In genomic region chr1:11959421-11960206, GRCm38 (mm10) we compare ENCODE assay signal across 22 mouse cellular contexts.
A peak's percentile ranks its signal among the peaks of the same experiment; 100 is the strongest.
DNase-seq lines count a peak whose midpoint lies in the region; ATAC-seq and TF ChIP-seq lines count a peak whose summit lies in the region.
"Had no signal": no experiment of that assay in that cellular context is flagged by ENCODE, and none has a peak within 500 bp of the region (broad histone marks: within the 10 kb centered on the region; RNA-seq: fewer than 3 reads in every experiment).

No protein-coding gene starts in this region.

- DNase-seq in heart, adult 18-20 months = peak; percentile 1 to 3
- no peak for DNase-seq in heart, embryonic 10.5 days (ENCODE audit: low spot score)
- no peak for DNase-seq in kidney, adult 9 months
- DNase-seq in lung, embryonic 14.5 days = peak; percentile 78
- DNase-seq in lung, postnatal 14 days = no peak
- no peak for DNase-seq in stomach, postnatal 0 days (ENCODE audit: low spot score)
- DNase-seq: adrenal gland, adult 8-10 months; cerebellum, adult 2 months; cerebellum, postnatal 14 days; gastrocnemius, postnatal 10 days; kidney, adult 8-10 months; midbrain, embryonic 14.5 days; thymus, postnatal 25 days had no signal

- no peaks in the 10 kb centered on the region for H3K9me3 ChIP-seq in heart, embryonic 10.5 days
- no peaks in the 10 kb centered on the region for H3K9me3 ChIP-seq in kidney, embryonic 15.5 days (replicated peaks)
- H3K9me3 ChIP-seq in lung, embryonic 14.5 days (ENCODE audit: low read depth, low read length) = no peaks in the 10 kb centered on the region
- H3K9me3 ChIP-seq in stomach, embryonic 14.5 days (ENCODE audit: control insufficient read depth, low read depth, low read length) = no peaks in the 10 kb centered on the region
- no peaks in the 10 kb centered on the region for H3K9me3 ChIP-seq in stomach, postnatal 0 days (ENCODE audit: control insufficient read depth, low read length)
- H3K9me3 ChIP-seq: forebrain, embryonic 13.5 days; G1E; limb, embryonic 12.5 days; liver, embryonic 15.5 days had no signal

- H3K27ac ChIP-seq in heart, embryonic 10.5 days = no peak overlapping the region
- no peak overlapping the region for H3K27ac ChIP-seq in kidney, embryonic 15.5 days
- H3K27ac ChIP-seq in lung, embryonic 14.5 days (ENCODE audit: low read depth) = peak overlapping the region; percentile 55; the same call in 1 of the 2 replicates
- peak overlapping the region; percentile 44 for H3K27ac ChIP-seq in stomach, embryonic 14.5 days (ENCODE audit: low read length)
- H3K27ac ChIP-seq in stomach, postnatal 0 days (replicated peaks) = no peak overlapping the region
- H3K27ac ChIP-seq: forebrain, embryonic 13.5 days; layer of hippocampus, adult 2 months; left cerebral cortex, adult 2 months; limb, embryonic 12.5 days; liver, embryonic 15.5 days had no signal

- TF ChIP-seq CTCF in lung, embryonic 14.5 days (IDR thresholded peaks at IDR 0.05; ENCODE audit: low read depth) = no peak
- no peak for TF ChIP-seq CTCF in stomach, postnatal 0 days (IDR thresholded peaks at IDR 0.05; ENCODE audit: low read depth)

- no peaks in the 10 kb centered on the region for H3K27me3 ChIP-seq in heart, embryonic 10.5 days (ENCODE audit: insufficient read depth, poor library complexity, severe bottlenecking)
- H3K27me3 ChIP-seq in kidney, embryonic 15.5 days = no peaks in the 10 kb centered on the region
- no peaks in the 10 kb centered on the region for H3K27me3 ChIP-seq in lung, embryonic 14.5 days (ENCODE audit: insufficient read depth, low read length)
- H3K27me3 ChIP-seq in stomach, embryonic 14.5 days (ENCODE audit: control insufficient read depth, insufficient read depth, low read length) = no peaks in the 10 kb centered on the region
- H3K27me3 ChIP-seq in stomach, postnatal 0 days (ENCODE audit: control insufficient read depth, insufficient read depth, low read length) = no peaks in the 10 kb centered on the region
- H3K27me3 ChIP-seq: forebrain, embryonic 13.5 days; limb, embryonic 12.5 days; liver, embryonic 15.5 days had no signal

- no peak for TF ChIP-seq EP300 in stomach, postnatal 0 days (optimal IDR thresholded peaks at IDR 0.05)

- no peak overlapping the region for H3K9ac ChIP-seq in kidney, embryonic 15.5 days
- H3K9ac ChIP-seq in lung, embryonic 14.5 days = no peak overlapping the region
- H3K9ac ChIP-seq in stomach, embryonic 14.5 days (replicated peaks; ENCODE audit: low read depth, low read length) = no peak overlapping the region
- no peak overlapping the region for H3K9ac ChIP-seq in stomach, postnatal 0 days (ENCODE audit: low read length)
- H3K9ac ChIP-seq: forebrain, embryonic 13.5 days; limb, embryonic 12.5 days; liver, embryonic 15.5 days had no signal

- ATAC-seq in kidney, embryonic 15.5 days (replicated peaks; ENCODE audit: low FRiP score) = peak; percentile 70
- ATAC-seq in lung, embryonic 14.5 days (ENCODE audit: insufficient read depth) = peak; percentile 89
- ATAC-seq in stomach, embryonic 14.5 days (ENCODE audit: insufficient number of reproducible peaks, insufficient read depth, low FRiP score, low read depth) = peak; percentile 67; the same call in 1 of the 2 replicates
- ATAC-seq in stomach, postnatal 0 days (ENCODE audit: low FRiP score, low TSS enrichment) = no peak
- ATAC-seq: forebrain, embryonic 13.5 days; hindbrain, embryonic 16.5 days had no signal

- H3K4me1 ChIP-seq in heart, embryonic 10.5 days = no peaks in the 10 kb centered on the region
- H3K4me1 ChIP-seq in kidney, embryonic 15.5 days = no peaks in the 10 kb centered on the region
- H3K4me1 ChIP-seq in lung, embryonic 14.5 days (ENCODE audit: insufficient read depth) = no peaks in the 10 kb centered on the region
- H3K4me1 ChIP-seq in stomach, embryonic 14.5 days (ENCODE audit: control insufficient read depth, insufficient read depth, low read length) = no peaks in the 10 kb centered on the region
- H3K4me1 ChIP-seq in stomach, postnatal 0 days (replicated peaks; ENCODE audit: control insufficient read depth, insufficient read depth) = no peaks in the 10 kb centered on the region
- H3K4me1 ChIP-seq: forebrain, embryonic 13.5 days; limb, embryonic 12.5 days; liver, embryonic 15.5 days had no signal

- no peak overlapping the region for H3K4me3 ChIP-seq in heart, embryonic 10.5 days
- no peak overlapping the region for H3K4me3 ChIP-seq in kidney, embryonic 15.5 days (replicated peaks)
- no peak overlapping the region for H3K4me3 ChIP-seq in lung, embryonic 14.5 days (ENCODE audit: low read depth, low read length)
- no peak overlapping the region for H3K4me3 ChIP-seq in stomach, embryonic 14.5 days (ENCODE audit: low read depth, low read length)
- H3K4me3 ChIP-seq in stomach, postnatal 0 days (ENCODE audit: low read depth, low read length) = no peak overlapping the region
- H3K4me3 ChIP-seq: forebrain, embryonic 13.5 days; layer of hippocampus, adult 2 months; left cerebral cortex, adult 2 months; limb, embryonic 12.5 days; liver, embryonic 15.5 days had no signal

- 85% methylated on average over 2 of the region's 2 CpGs for WGBS in heart, embryonic 10.5 days
- WGBS in kidney, embryonic 15.5 days = 48% methylated on average over 2 of the region's 2 CpGs
- WGBS in lung, embryonic 14.5 days = 32% methylated on average over 2 of the region's 2 CpGs
- 35% methylated on average over 2 of the region's 2 CpGs for WGBS in stomach, embryonic 14.5 days
- WGBS in stomach, postnatal 0 days = 34% methylated on average over 2 of the region's 2 CpGs

- H3K4me2 ChIP-seq in kidney, embryonic 15.5 days = no peak overlapping the region
- H3K4me2 ChIP-seq in lung, embryonic 14.5 days = no peak overlapping the region
- H3K4me2 ChIP-seq in stomach, embryonic 14.5 days (replicated peaks; ENCODE audit: low read depth, low read length) = no peak overlapping the region
- H3K4me2 ChIP-seq in stomach, postnatal 0 days (replicated peaks; ENCODE audit: low read depth) = no peak overlapping the region
- H3K4me2 ChIP-seq: forebrain, embryonic 13.5 days; limb, embryonic 12.5 days; liver, embryonic 15.5 days had no signal

- H3K36me3 ChIP-seq in heart, embryonic 10.5 days = no peaks in the 10 kb centered on the region
- H3K36me3 ChIP-seq in kidney, embryonic 15.5 days = no peaks in the 10 kb centered on the region
- H3K36me3 ChIP-seq in lung, embryonic 14.5 days (ENCODE audit: insufficient read depth) = no peaks in the 10 kb centered on the region
- no peaks in the 10 kb centered on the region for H3K36me3 ChIP-seq in stomach, embryonic 14.5 days (ENCODE audit: control insufficient read depth, insufficient read depth, low read length)
- H3K36me3 ChIP-seq in stomach, postnatal 0 days (ENCODE audit: control insufficient read depth, insufficient read depth, low read length) = no peaks in the 10 kb centered on the region
- H3K36me3 ChIP-seq: G1E; limb, embryonic 12.5 days; liver, embryonic 15.5 days had no signal

Comparison
In these comparisons a context has a peak if more than half of its experiments do, and no peak if none do; other contexts are left out.
1. DNase-seq: peak in heart, adult 18-20 months (2 of 2) and lung, embryonic 14.5 days (single experiment); none in heart, embryonic 10.5 days (single experiment), kidney, adult 9 months (single experiment), lung, postnatal 14 days (single experiment) and stomach, postnatal 0 days (single experiment).
2. H3K27ac ChIP-seq: peak in lung, embryonic 14.5 days (single experiment) and stomach, embryonic 14.5 days (single experiment); none in heart, embryonic 10.5 days (single experiment), kidney, embryonic 15.5 days (single experiment) and stomach, postnatal 0 days (single experiment).